Mouse (Mus musculus): ENCODE measurements around the gene Mmp2.
"Not testable (repeated sequence)": the region's sequence is repeated elsewhere in the genome, so short reads cannot be mapped to it uniquely, and the experiment has no call there.

Gene Mmp2

DNA sequence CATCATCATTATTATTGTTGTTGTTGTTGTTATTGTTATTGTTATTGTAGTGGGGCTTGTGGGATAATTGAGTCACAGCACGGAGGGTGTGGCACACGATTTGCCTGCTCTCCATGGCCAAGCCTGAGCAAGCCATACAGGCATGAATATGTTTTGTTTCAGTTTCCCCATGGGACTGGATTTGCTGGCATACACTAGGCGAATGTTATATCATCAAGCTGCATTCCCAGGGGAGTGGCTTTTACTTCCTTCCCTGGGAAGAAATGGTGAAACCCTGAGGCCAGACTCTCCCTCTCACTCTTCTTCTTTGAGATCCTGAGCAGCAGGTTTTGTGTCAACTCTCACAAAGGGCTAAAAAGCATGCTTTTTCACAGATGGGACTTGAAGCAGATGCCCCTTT, 11.5 kb downstream of the Mmp2 start:
- DNase-seq (ENCODE audit: low read depth, low spot score): no peak

DNA sequence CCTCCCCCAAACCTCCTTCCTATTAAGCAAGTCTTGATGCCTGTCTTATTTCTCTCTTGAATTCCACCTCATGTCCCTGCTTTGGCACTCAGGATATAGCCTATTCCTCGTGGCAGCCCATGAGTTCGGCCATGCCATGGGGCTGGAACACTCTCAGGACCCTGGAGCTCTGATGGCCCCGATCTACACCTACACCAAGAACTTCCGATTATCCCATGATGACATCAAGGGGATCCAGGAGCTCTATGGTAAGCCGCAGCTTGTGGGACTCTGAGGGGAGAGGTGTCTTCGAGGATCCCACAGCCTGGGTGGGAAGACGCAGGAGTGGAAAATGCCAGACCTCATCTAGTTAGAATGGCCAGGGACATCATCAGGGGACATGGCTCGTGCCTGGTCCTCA, 12.1 kb downstream of the Mmp2 start:
- DNase-seq (ENCODE audit: low read depth, low spot score): no peak

- DNase-seq (ENCODE audit: low read depth, low spot score): no peak
These were observed 12.8 kb downstream of the Mmp2 start for GRCm38 (mm10) chr8:92839876-92840275.

- DNase-seq (ENCODE audit: low read depth, low spot score): no peak
These were observed 19.6 kb downstream of the Mmp2 start for GRCm38 (mm10) chr8:92846684-92847083.

DNA sequence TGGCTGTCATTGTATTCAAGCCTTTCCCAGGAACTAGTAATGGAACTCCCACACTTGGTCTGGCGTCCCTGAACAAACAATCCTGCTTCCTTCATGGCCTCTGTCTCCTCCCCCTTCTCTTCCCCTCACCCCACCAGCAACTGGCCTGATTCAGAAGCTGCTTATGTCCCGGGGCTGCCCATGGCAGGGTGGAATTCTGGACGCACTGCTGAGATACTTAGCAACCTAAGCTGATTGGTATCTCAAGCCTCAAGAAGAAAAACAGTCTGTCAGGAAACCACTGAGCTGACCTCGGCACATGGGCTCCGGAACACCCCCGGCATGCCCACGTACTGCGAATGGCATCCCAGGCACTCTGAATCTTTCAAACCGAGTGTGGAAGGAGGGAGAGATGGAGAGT, 20.2 kb downstream of the Mmp2 start:
- DNase-seq (ENCODE audit: low read depth, low spot score): no peak

DNA sequence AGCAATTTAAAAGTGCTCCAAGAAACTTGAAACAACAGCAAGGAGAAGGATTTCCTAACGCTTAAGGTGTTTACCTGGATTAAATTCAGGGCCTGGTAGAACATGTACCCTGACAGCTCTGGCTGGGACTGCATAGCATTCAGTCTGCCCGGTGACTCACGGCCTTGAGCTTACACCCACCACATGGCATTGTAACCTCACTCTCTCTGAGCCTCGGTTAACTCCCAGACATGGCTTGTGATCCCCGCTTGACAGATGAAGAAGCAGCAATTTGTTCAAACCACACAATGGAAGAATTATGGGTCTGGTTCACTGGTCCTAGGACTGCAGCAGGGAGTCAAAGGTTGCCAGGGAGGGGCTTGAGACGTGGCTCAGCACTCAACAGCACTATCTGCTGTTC, 22.2 kb downstream of the Mmp2 start:
- DNase-seq (ENCODE audit: low read depth, low spot score): no peak

- DNase-seq (ENCODE audit: low read depth, low spot score): no peak
These were observed 23.1 kb downstream of the Mmp2 start for GRCm38 (mm10) chr8:92850239-92850638.

GRCm38 (mm10) chr8:92851381-92851780, 24.3 kb downstream of the Mmp2 start:
- no peak for DNase-seq (ENCODE audit: low read depth, low spot score)

- DNase-seq (ENCODE audit: low read depth, low spot score): no peak
These were observed 26.3 kb downstream of the Mmp2 start for GRCm38 (mm10) chr8:92853188-92853983.

DNA sequence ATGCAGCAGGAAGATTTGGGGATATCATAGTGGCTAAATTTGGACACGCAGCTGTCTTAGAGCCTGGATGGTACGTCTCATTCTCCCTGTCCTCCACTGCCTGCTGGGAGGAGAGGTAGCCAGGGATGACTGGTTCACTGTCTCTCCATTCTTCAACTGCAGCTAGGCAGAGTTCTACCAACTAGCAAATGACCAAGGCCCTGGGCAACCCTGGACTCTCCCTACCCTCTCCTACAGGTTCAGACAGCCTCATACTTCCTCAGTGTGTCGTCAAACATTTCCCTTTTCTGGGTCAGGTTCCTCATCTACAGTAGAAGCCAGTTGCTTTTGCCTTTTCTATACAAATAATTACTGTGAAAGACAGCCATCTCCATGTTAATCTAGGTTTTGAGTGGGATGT, 27.6 kb downstream of the Mmp2 start:
- DNase-seq (ENCODE audit: low read depth, low spot score): no peak

GRCm38 (mm10) chr8:92855171-92855894, 28.2 kb downstream of the Mmp2 start, which contains the start of gene Lpcat2:
TSS of gene Lpcat2 (plus strand) at chr8:92855339.
- peak; percentile 69 for DNase-seq (ENCODE audit: low read depth, low spot score)

DNA sequence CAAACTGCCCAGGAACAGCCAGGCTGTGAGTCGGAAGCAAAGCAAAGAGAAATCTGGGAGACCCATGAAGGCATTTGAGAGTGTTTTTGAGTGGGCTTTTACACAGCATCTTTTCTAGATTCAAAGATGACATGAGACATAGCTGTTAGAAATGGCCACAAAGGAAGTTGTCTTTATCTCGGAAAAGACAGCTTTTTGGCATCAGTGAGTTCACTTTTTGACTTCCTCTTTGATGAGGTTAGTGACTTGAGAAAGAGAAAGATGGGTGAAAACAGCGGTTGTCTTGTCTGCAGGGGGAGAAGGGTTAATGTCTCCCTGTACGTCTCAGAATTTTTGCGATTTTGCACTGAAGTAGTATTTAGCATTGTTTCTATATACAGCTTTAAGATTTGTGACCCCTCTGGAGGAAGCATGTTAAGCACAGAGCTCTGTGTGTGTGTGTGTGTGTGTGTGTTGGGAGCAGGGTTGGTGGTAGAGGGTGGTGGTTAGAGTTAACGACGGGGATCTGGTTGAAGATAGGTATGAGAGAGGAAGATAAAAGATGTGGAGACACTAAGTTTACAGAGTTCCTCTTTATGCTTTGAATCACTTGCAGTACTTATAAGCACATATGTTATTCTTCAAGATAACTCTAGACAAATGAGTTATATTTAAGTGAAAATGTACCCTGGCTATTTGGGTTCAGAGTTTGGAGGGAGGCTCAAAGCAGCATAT, 29.3 kb downstream of the Mmp2 start:
- no peak for DNase-seq (ENCODE audit: low read depth, low spot score)

DNA sequence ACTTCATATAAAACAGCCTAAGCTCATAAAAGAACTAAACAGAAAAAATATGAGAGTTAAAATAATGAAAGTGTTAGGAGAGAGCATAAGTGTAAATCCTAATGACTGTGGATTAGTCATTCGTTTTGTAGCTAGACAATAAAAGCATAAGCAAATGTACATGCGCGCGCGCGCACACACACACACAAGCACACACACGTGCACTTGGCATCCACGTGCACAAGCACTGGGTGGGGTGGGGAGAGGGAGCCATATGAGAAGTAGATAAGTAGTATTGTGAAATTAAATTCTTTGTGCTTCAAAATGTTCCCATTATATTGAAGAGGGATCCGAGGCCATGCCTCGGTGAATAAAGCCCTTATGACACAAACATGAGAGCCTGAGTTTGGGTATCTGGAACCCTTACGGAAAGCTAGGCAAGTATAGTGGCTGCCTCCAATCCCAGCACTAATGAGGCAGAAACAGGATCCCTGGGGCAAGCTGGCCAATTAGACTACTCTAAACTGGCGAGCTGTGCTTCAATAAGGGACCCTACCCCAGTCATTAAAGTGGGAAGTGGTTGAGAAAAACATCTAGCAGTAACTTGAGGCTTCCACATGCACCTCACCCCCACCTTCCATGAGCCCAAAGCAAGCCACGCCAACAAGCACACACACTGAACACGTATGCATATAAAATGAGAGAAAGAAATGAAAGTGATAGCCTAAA, 31.5 kb downstream of the Mmp2 start:
- no peak for DNase-seq (ENCODE audit: low read depth, low spot score)

DNA sequence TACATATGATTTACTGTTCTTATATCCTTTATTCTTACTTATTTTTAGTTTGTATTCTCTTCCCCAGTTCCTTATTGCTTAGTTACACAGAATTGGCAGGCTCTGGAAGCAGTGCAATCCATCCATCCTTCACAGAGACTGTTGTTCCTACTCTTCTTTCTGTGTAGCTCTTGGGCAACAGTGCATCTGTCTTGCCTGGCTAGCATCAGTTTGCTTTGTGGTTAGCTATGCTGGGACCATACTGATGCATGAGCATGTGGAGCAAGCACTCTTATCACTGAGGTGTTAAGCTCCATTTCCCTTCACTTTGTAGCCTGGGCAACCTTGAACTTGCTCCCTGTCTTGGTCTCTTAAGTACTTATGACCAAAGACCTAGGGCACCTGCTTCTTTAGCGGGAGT, 34.9 kb downstream of the Mmp2 start:
- no peak for DNase-seq (ENCODE audit: low read depth, low spot score)

GRCm38 (mm10) chr8:92870281-92870680, 43.2 kb downstream of the Mmp2 start:
- DNase-seq (ENCODE audit: low read depth, low spot score): peak; percentile 69

DNA sequence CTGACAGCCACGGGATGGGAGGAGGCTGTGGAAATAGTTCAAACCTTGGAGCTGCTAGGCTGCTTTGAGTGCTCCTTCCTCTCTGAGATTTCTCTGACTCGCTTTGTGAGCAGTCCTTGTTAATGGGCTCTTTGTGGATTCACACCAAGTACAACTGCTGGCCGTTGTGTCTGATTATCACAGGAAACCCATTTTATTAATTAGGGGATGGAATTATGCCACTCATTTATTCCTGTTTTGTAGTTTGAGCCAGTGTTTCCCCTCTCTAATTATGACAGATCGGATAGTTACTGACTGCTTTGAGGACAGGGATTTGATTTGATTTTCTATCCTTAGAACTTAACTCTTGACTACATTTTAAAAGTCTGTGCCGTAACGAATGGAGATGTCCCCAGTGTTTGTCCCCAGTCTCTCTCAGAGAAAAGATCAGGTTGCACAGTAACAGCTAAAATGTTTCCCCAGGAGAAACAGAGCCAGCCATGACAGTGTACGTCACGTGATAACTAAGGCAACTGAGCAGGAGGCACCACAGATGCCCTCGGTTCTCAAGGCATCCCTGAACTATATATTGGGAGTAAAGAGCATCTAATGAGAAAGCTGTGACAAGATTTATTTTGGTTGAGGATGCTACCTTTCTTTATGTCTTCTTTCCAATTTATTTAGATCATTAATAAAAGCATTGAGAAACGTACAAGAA, 45.1 kb downstream of the Mmp2 start:
- no peak for DNase-seq (ENCODE audit: low read depth, low spot score)

DNA sequence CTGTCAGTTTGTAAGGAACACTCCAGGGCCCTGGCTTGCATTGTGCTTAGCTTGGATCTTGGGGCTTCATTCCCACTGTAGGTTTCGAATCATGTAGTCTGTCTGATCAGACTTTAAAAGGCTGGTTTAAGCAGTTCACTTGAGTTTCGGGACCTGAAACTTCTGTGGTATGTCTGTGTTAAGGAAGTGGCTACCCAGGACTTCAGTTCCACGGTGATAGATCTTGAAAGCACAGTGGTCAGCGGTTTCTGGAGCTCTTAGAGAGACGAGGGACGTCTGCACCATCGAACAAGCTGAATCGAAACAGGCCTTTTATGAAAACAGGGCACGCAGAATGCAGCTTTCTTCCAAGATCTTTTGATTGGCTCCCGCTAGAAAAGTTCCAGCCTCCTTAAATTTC, 48.7 kb downstream of the Mmp2 start:
- no peak for DNase-seq (ENCODE audit: low read depth, low spot score)

- DNase-seq (ENCODE audit: low read depth, low spot score): no peak
These were observed 54.2 kb downstream of the Mmp2 start for GRCm38 (mm10) chr8:92881247-92881646.

- no peak for DNase-seq (ENCODE audit: low read depth, low spot score)
These were observed 56.7 kb downstream of the Mmp2 start for GRCm38 (mm10) chr8:92883771-92884170.

GRCm38 (mm10) chr8:92892216-92892615, 65.1 kb downstream of the Mmp2 start:
- not testable (repeated sequence) for DNase-seq (ENCODE audit: low read depth, low spot score)

DNA sequence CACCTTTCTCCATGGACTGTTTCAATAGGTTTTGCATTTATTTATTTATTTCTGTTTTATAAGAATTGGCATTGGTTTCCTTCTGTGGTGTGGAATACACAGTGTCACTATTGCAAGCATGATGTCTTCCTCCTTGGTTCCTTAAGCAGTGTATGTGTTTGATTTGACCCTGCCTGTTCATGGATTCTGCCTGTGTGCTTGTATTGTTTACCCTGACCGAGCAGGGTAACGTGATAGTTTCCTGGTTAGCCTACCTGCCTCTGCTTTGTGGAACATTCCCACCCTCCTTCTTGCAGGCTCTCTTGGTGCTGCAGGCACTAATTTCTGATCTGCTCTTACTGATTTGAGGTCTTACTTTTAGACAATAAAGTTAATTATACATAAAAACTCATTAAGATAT, 66.8 kb downstream of the Mmp2 start:
- no peak for DNase-seq (ENCODE audit: low read depth, low spot score)

Measured in forelimb bud, embryonic 11.5 days (tissue).